Mouse (Mus musculus): Measurements from ENCODE around the gene Gusb.
A peak's percentile ranks its signal among the peaks of the same experiment; 100 is the strongest.

Gene Gusb

DNA sequence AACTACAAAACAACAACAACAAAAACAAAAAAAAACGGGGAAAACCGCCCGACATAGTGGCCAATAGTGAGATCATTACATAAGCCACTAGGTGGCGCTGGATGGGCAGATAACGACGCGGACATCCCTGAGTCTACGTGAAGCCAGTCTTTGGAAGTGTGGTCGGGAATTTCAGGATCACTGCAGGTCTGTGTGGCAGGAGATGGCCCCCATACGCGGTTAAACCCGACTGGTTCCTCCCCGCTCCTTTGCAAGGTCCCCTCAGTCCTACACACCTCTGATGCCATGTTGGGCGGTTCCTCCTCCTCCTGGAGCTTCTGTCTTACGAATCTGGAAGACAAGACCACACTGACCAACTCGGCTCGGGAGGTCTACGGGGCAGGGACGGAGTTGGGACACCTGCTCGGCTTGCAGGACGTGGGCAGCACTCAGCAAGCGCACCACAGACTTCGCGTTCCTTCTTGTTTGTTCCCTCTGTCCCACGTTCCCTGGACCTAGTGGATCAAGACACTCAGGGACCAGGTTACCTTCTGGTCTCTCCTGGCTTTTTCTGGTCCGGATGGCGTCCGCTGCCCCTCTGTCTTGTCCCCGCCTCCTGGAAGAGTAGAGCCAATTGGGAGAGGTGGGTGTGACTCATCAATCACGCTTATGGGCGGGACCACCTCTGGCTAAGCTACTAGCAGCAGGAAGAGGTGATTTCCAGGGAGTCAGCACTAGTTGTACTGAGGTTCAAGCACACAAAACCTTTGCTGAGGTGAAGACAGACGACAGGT is 21.1 kb upstream of the Gusb start:
- peak; percentile 84 to 88 for DNase-seq (ENCODE audit: low spot score in 2 of 2)

DNA sequence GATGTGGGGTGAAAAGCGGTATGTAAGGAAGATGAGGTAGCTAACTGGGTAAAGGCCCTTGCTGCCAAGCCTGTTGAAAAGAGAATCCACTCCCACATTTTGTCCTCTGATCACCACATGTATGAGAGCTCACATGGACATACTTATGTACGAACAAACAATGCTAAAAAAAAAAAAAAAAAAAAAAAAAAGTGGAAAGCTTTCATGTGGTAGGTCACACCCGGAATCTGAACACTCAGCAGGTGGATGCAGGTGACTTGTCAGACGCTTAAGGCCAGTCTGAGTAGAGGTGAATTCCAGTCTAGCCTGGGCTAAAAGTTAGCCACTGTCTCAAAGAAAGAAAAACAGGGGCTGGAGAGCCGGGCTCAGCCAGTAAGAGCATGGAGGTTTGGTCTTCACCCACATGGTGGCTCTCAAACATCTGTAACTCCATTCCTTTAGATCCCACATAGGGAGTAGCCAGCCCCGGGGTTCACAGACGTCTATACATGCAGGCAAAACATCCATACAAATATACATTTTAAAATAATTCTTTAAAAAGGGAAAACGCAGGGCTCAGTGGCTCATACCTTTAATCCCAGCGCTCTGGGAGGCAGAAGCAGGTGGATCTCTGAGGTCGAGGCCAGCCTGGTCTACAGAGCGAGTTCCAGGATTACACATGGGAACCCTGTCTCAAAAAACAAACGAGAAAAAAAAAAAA is 20.4 kb upstream of the Gusb start:
- DNase-seq (ENCODE audit: low spot score in 2 of 2) = no peak

DNA sequence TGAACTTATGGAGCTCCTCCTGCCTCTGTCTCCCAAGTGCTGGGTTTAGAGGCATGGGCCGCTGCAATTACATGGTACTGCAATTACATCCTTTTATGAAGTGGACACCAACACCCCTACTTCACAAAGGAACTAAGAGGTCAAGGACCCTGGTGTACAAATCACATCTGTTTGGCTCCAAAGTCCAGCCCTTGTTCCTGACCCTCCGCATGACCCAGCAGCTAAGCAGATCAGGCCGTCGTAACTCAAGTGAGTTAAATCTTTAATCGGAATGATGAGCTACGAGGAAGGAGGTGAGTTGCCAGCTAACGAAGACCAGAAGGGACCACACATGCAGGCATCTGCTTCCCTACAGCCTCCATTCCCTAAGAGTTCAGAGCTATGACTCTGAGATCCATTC is 19.5 kb upstream of the Gusb start:
- no peak for DNase-seq (ENCODE audit: low spot score in 2 of 2)

DNA sequence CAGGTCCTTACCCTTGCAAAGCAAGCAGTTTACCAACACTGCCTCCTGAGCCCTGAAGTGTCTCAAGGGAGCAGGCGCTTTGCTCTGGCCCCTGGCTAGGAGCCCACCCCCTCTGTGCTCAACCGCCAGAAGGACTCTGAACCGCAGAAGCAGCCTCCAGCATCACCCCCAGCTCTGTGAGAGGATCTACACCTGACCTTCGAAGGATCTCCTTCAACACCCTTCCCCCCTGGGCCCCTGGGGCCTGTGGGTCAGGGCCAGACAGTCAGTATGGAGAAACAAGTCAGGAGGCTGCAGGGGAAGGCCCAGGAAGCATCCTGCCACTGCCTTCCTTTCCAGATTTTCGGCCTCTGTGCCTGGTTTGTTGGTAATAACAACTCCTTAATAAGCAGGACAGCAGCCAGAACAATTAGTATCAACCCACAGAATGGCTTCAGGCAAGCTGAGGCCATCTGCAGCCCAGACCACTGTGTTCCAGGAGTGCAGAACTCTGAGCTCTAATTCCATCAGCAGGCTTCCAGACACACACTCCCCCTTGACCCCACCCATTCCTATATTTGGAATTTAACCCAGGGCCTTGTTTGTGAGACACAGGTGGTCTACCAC is 18.6 kb upstream of the Gusb start:
- DNase-seq (ENCODE audit: low spot score in 2 of 2) = no peak

DNA sequence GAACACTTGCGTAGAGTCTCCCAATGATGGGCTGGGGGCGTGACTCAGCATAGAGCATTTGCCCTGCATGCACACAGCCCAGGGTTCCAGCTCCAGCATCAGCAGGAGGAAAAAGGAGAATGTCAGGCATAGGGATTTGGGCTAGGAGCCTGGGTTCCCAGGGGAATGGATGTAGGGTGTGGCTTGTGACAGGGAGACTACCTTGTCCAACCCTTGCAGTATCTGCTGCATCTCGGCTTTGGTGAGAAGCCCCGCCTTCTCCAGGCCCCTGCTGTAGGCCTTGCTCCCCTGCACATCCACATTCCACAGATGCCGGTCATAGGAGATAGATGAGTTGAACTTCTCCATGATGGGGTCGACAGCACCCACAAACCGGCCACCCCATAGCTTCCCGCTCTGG is 16.6 kb upstream of the Gusb start:
- DNase-seq (ENCODE audit: low spot score in 2 of 2) = no peak

DNA sequence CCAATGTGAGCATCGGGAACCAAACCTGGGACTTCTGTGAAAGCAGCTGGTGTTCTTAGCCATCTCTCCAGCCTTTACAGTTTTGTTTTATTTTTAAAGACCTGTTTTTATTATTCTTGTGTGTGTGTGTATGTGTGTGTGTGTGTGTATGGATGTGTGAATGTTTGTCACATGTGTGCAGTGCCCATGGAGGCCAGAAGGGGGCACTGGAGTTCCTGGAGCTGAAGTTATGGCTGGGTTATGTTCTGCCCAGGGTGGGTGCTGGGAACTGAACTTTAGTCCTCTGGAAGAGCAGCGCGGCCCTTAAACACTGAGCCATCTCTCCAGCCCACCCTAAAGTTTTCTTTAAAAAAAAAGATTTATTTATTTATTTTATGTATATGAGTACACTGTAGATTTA is 12.3 kb upstream of the Gusb start:
- no peak for DNase-seq (ENCODE audit: low spot score in 2 of 2)

DNA sequence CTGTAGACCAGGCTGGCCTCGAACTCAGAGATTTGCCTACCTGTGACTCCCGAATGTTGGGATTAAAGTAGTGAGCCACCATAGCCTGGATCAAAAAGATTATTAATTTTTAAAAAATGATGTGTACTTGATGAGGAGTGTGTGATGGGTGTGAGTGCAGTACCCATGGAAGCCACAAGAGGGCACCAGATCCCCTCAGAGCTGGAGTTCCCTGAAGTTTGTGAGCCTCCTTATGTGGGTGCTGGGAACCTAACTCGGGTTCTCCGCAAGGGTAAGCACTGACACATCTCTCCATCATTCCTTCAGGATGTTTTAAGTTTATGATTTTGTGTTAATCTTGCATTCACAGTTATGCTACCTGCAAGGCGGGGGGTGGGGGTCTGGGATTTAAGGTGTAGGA is 8.1 kb upstream of the Gusb start:
- DNase-seq (ENCODE audit: low spot score in 2 of 2) = no peak

DNA sequence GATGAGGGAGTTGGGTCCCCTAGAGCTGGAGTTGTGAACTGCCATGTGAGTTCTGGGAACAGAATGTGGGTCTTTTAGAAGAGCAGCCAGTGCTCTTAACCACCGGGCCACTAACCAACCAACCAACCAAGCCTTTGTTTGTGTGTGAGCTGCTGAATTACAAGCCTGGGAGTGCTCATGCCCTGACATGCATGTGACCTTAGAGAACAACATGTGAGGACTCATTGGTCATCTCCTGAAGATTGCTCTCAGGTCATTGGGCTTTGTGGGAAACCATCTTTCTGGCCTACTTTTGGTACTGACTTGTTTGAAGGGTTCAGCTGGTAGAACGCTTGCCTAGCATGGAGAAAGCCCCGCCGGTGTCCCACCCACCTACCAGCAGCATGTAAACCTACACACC is 6.9 kb upstream of the Gusb start:
- no peak for DNase-seq (ENCODE audit: low spot score in 2 of 2)

DNA sequence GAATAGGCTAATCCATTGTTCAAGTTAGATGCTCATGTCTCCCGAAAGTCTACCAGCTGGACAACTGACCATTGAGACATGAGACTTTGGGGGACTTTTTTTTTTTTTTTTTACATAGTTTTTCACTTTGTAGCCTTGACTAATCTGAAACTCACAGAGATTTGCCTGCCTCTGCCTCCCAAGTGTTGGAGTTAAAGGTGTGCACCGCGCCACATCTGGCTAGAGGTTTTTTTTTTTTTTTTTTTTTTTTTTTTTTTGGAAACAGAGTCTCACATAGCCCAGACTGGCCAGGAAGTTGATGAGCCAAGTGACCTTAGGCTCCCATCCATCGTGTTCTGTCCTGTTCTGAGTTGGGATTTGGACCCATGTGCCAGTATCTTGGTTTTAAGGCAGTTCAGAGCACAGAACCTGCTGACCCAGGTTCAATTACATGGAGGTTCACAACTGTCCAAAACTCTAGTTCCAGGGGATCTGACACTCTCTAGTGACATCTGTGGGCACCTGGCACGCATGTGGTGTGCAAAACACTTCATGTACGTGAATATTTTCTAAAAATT is 5.3 kb upstream of the Gusb start:
- no peak for DNase-seq (ENCODE audit: low spot score in 2 of 2)

DNA sequence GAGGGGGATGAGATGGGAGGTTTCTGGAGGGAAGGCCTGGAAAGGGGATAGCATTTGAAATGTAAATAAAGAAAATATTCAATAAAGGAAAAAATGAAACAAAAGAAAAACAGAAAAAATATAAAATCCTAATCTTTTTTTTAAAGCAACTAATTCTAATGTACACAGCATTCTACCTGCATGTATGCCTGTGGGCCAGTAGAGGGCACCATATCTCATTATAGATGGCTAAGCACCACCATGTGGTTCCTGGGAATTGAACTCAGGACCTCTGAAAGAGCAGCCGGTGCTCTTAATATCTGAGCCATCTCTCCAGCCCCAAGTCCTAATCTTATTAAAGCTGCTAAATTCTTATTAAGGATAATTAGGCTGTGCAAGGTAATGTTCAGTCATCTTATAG is 4.5 kb upstream of the Gusb start:
- DNase-seq (ENCODE audit: low spot score in 2 of 2) = no peak

DNA sequence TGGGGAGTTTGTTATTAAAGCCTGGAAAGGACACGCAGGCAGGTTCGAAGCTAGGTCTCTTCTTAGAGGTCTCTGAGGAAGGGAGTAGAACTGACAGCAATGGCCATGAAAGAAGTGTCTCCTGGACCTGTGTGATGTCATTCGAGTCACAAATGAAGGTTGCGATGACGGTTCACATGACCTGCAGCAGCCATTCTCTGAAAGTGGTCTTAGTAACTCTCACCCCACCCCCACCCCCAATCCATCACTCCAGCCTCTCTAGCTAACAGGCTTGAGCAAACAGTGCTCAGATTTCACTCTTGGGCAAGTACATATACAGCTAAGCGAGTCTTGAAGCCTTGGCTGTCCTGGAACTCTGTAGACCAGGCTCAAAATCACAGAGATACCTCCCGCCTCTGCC is 380 bp upstream of the Gusb start:
- DNase-seq (ENCODE audit: low spot score in 2 of 2) = no peak

DNA sequence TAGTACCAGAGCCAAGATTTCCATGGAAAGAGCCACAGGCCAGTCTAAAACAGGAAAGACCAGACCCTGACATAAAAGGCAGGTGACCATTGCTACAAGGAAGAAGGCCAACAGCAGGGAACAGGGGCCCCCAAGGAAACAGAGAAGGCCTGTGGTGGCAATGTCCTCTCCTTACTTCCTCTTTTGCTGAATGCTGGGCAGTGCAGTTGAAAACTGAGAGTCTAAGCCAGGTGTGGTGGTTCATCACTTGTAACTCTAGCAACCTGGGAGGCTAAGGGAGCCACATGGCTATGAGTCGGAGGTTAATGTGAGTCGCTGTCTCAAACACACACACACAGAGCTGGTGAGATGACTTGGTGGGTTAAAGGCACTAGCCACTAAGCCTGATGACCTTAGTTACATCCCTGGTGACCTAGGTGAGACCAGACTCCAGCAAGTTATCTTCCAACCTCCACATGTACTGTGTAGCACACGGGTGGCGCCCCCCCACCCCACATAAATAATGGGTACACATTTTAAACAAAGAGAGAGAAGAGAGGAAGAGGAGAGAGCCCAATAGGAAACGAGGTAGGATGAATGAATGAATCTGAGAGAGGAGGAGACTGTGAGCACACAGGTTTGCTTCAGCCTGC is 1.4 kb downstream of the Gusb start:
- DNase-seq (ENCODE audit: low spot score in 2 of 2) = peak; percentile 31 to 36

DNA sequence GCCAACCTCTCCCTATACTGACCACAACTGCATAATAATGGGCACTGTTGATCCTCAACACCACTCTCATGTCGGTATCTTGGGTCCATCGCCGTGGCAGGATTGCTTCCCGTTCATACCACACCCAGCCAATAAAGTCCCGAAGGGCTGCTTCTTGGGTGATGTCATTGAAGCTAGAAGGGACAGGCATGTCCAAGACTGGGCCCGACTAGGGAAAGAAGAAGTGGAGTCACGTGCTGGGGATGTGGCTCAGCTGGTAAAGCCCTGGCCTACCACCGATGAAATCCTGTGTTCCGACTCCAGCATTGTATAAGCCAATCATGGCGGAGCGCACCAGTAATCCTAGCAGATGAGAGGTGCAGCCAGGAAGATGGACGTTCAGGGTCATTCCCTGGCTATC is 2.1 kb downstream of the Gusb start:
- DNase-seq (ENCODE audit: low spot score in 2 of 2) = no peak

DNA sequence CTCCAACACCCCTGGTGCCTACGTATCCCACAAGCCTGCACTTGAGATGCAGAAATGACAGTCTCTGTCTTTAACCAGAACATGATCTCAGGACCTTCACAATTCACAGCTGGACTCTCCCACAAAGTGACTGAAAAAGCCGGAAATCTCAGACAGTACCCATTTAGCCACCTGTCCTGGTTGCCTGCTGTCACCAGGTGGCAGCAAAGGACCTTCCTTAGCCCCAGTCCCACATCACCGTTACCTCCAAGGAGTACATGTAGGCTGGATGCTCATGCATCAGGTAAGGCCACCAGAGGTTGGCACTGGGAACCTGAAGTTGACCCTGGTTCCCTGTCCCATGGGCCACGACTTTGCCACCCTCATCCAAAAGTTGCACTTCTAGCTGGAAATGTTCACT is 3.8 kb downstream of the Gusb start:
- DNase-seq (ENCODE audit: low spot score in 2 of 2) = peak; percentile 51

DNA sequence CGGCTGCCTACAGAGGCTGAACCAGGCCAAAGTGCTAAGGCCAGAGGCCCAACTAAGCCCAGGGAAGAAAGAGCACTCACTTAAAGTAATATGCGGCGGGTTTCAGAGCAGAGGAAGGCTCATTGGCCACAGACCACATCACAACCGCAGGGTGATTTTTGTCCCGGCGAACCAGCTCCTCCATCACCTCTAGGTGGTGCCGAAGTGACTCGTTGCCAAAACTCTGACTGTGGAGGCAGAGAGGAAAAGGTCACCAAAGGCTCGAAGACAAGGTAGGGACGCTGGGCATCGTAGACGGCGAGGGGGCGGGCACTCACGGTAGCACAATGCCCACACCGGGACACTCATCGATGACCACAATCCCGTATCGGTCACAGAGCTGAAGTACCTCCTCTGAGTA is 5.1 kb downstream of the Gusb start:
- no peak for DNase-seq (ENCODE audit: low spot score in 2 of 2)

DNA sequence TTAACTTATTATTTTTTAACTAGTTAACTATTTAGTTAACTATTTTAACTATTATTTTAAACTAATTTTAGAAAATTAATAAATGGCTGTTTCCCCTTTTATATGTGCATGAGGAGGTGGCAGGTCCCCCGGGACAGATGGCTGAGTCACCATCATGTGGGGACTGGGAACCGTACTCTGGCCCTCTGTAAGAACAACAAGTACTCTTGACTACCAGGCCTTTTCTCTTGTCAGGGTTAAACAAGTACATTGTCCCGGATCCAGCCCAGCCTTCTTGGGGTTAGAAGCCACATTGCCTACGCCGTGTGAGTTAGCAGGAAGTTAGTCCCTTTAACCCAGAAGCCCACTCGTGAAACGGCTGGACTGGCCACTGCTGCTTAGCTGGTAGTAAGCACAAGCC is 7.9 kb downstream of the Gusb start:
- DNase-seq (ENCODE audit: low spot score in 2 of 2) = no peak

DNA sequence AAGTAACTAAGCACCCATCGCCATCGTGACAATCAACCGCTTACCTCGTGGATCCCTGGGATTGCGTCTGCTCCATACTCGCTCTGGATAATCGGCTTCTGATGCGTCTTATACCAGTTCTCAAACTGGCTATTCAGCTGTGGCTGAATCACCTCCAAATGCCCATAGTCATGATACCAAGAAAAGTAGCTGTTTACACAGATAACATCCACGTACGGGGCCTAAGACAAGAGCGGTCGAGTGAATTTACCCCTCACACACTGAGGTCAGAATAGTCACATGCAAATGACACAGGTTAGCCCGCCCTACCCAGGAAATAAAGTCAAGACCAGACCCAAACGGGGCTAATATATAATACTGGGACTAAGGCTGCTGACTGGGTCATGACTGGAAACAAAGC is 9.5 kb downstream of the Gusb start:
- no peak for DNase-seq (ENCODE audit: low spot score in 2 of 2)

DNA sequence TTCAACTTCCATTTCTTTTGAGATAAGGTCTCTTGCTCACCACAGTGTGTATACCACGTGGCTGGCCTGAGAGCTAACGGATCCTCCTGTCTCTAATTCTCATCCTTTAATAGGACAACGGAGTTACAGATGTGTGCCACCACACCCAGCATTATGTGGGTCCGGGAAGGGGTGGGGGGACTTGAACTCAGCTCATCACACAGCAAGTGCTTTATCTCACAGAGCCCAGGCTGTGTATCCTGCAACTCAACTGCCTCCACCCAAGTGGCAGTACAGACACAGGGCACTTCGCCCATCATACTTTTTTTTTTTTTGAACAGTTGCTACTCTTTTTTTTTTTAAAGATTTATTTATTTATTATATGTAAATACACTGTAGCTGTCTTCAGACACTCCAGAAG is 11.0 kb downstream of the Gusb start:
- DNase-seq (ENCODE audit: low spot score in 2 of 2) = peak; percentile 19 to 60

DNA sequence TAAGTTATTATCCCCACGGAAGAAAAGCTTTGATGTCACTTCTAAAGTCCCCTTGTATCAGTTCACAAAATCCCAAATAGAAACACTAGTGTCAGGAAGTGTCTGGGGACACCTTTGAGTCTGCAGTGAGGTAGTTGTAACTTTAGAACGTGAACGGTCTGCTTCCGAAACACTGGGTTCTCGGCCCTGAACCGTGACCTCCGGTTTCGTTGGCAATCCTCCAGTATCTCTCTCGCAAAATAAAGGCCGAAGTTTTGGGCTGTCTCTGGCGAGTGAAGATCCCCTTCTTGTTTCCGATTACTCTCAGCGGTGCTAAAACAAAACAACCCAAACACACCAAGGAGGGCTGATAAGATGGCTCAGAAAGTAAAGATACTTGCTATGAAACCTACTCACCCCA is 13.5 kb downstream of the Gusb start:
- no peak for DNase-seq (ENCODE audit: low spot score in 2 of 2)

DNA sequence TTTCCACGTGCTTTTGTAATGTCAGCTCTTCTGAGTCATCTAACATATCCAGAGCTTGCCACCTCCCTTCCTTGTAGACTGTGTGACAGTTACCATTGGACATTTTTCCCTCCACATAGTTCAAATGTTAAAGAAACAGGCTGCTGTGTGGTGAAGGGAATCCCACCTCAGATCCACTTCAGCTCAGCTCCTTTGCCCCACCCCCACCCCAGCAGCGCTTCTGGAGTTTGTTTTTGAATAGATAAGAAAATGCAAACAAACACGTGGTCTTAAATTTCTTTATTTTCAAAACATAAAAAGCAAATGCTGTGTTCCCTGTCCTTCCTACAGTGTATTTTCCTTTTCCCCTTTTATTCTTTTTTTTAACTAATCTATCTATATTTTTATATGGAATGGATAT is 22.6 kb downstream of the Gusb start:
- no peak for DNase-seq (ENCODE audit: low spot score in 2 of 2)

DNA sequence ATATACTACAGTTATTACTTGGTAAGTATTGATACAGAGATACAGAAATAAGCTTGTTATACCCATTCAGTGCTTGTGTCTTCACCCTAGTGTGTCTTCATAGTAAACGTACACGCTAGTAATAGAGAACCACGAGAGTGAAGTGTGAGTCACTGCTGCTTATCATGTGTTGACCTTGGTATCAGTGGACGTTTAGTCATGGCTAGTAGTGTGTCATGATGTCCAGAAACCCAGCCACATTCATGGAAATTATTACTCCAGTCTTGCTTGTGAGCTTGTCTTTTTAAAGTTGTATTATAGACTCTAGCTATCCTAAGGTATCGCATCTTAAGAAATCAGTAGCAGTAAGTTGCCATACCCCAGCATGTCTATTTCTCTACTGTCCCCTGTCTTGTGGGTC is 24.2 kb downstream of the Gusb start:
- DNase-seq (ENCODE audit: low spot score in 2 of 2) = no peak

DNA sequence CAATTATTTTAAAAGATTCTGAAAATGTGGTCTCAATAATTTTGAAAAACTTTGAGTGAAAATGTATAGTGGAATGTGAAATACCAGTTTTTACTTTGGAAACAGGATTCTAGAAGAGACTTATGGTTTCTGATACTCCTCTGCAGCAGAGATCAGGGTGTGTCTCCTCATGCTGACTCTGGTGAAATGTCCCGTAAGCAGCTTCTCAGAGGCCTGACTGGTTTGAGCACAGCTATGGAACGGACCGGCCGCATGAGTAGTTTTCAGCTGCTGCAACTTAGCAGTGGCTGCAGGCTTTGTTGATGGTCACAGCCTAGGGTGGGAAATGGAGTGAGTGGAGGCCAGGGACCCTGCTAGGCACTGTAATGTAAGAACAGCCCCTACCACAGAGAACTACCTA is 25.1 kb downstream of the Gusb start:
- DNase-seq (ENCODE audit: low spot score in 2 of 2) = no peak

All from spleen, postnatal 36 days (tissue).